Mouse (Mus musculus): ENCODE data around the gene Tbx20.

GRCm38 (mm10) chr9:24701246-24701645, 72.9 kb downstream of the Tbx20 start:
- TF ChIP-seq CTCF (IDR thresholded peaks at IDR 0.05; ENCODE audit: low read depth) (peak; percentile 63), EP300 (optimal IDR thresholded peaks at IDR 0.05) (no peak)

All from stomach, postnatal 0 days (tissue).